8 mouse cellular contexts compared by ENCODE assay signal in the genomic region with DNA sequence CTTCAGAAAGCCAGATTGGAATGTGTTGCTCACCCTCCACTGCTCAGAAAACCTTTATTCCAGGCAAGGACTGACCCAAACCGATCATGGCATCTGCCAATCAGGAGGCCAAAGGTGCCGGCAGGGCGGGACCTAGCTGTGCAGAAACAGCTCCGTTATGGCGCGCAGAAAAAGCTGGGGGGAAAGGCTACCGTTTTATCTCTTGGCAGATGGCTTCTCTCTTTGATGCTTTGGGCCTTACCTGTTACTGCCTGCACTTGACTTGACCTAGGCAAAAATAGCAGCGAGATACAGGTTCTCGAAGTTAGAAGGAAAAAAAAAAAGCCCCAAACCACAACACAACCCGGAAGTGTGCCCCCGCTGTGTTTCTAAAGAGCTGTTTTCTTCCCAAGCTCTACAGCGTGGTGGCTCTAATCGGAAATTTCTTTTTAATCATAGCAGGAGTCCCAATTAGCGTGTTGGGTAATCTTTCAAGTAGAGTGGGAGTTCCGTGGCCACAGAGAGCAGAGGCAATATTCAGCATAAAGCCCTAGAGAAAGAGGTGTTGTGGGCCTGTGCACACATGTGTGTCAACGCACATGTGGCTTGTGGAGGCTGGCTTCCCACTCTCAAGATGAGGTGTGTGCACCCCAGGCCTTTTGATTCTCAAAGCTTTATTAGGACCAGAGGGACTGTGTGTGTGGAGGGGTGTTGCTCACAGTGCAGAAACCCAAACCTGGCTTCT.
DNase-seq lines count a peak whose midpoint lies in the region; ATAC-seq and TF ChIP-seq lines count a peak whose summit lies in the region.

No protein-coding gene starts in this region.

- H3K4me3 ChIP-seq in gastrocnemius, adult 2 months, result peak overlapping the region; percentile 50
- H3K4me3 ChIP-seq in forebrain, postnatal 0 days (ENCODE audit: low read depth, low read length), result no peak overlapping the region
- peak overlapping the region; percentile 3; the same call in 1 of the 2 replicates for H3K4me3 ChIP-seq in midbrain, embryonic 16.5 days (ENCODE audit: low read depth, low read length)

- peaks cover 22% of the 10 kb centered on the region for H3K27me3 ChIP-seq in forebrain, postnatal 0 days (ENCODE audit: insufficient read depth, low read length)
- H3K27me3 ChIP-seq in midbrain, embryonic 16.5 days (ENCODE audit: control insufficient read depth, insufficient read depth, low read depth, low read length), result 0 out of 2 replicates have a peak, but pooled peaks cover 2% of the 10 kb centered on the region

- H3K9ac ChIP-seq in forebrain, postnatal 0 days, result no peak overlapping the region
- peak overlapping the region; percentile 49; the same call in 1 of the 2 replicates for H3K9ac ChIP-seq in midbrain, embryonic 16.5 days (ENCODE audit: low read depth, low read length)

- intact Hi-C loops in gastrocnemius, adult 2 months (cut with DNase I), result no loop called here

- ATAC-seq in forebrain, postnatal 0 days, result no peak
- no peak for ATAC-seq in midbrain, embryonic 16.5 days

- no peaks in the 10 kb centered on the region for H3K36me3 ChIP-seq in forebrain, postnatal 0 days (ENCODE audit: insufficient read depth)
- H3K36me3 ChIP-seq in midbrain, embryonic 16.5 days (ENCODE audit: control insufficient read depth, insufficient read depth, low read length), result no peaks in the 10 kb centered on the region

- H3K4me1 ChIP-seq in forebrain, postnatal 0 days (ENCODE audit: insufficient read depth), result peaks cover 20% of the 10 kb centered on the region
- H3K4me1 ChIP-seq in midbrain, embryonic 16.5 days (ENCODE audit: control insufficient read depth, insufficient read depth, low read length), result peaks cover 61% of the 10 kb centered on the region

- WGBS in forebrain, postnatal 0 days, result 4% methylated on average over 16 of the region's 16 CpGs
- 3% methylated on average over 16 of the region's 16 CpGs for WGBS in midbrain, embryonic 16.5 days

- H3K27ac ChIP-seq in gastrocnemius, adult 2 months, result no peak overlapping the region
- H3K27ac ChIP-seq in forebrain, postnatal 0 days (ENCODE audit: low read depth, low read length), result no peak overlapping the region
- H3K27ac ChIP-seq in midbrain, embryonic 16.5 days (ENCODE audit: low read length), result peak overlapping the region; percentile 56

- no peak for DNase-seq in gastrocnemius, adult 2 months
- no peak for DNase-seq in gastrocnemius, adult 8-10 months (ENCODE audit: low spot score in 2 of 2)
- peak; percentile 43 for DNase-seq in T-cell, adult 2 months (ENCODE audit: low spot score)
- no peak for DNase-seq in forebrain, postnatal 0 days
- peak; percentile 60 to 69 for DNase-seq in kidney, postnatal 4 days
- peak; percentile 66 for DNase-seq in thymus, postnatal 14 days
- DNase-seq in ovary, postnatal 14 days (ENCODE audit: low spot score), result no peak

- H3K4me2 ChIP-seq in forebrain, postnatal 0 days (ENCODE audit: low read depth), result peak overlapping the region; percentile 10; the same call in 1 of the 2 replicates
- peak overlapping the region; percentile 43 for H3K4me2 ChIP-seq in midbrain, embryonic 16.5 days (ENCODE audit: low read length)

- no peaks in the 10 kb centered on the region for H3K9me3 ChIP-seq in forebrain, postnatal 0 days (ENCODE audit: low read length)
- H3K9me3 ChIP-seq in midbrain, embryonic 16.5 days (replicated peaks; ENCODE audit: control insufficient read depth, low read length, poor library complexity, severe bottlenecking), result no peaks in the 10 kb centered on the region

- no peak for TF ChIP-seq CTCF in gastrocnemius, adult 2 months (IDR thresholded peaks at IDR 0.05)
- no peak for TF ChIP-seq CTCF in forebrain, postnatal 0 days (IDR thresholded peaks at IDR 0.05; ENCODE audit: low read depth)

Comparison
In these comparisons a context has a peak if more than half of its experiments do, and no peak if none do; other contexts are left out.
1. DNase-seq: peak in T-cell, adult 2 months (single experiment), kidney, postnatal 4 days (2 of 2) and thymus, postnatal 14 days (single experiment); none in gastrocnemius, adult 2 months (single experiment), gastrocnemius, adult 8-10 months (0 of 2), forebrain, postnatal 0 days (single experiment) and ovary, postnatal 14 days (single experiment).